Mouse (Mus musculus) ES-E14 (cell line): ENCODE data around the gene Tmem117. TPM values are rescaled to one million over a fixed set of nuclear protein-coding genes. Genes with fewer than 3 reads are reported as not detected.

Experiments
- DNase-seq: peaks from one replicate; pipeline ENCODE4 v3.0.0-alpha.2; 2013; ENCODE audit warnings: low read depth, low spot score
- H3K27ac ChIP-seq: 2 replicates; pipeline ENCODE4 v1.5.1; 2012; ENCODE audit warnings: low read depth, mild to moderate bottlenecking, low read length, moderate library complexity, mixed read lengths; ENCODE audit not compliant: poor library complexity, insufficient read depth, severe bottlenecking
- H3K36me3 ChIP-seq: 2 replicates; pipeline ENCODE4 v1.6.1; 2012; ENCODE audit warnings: mild to moderate bottlenecking, low read length, moderate library complexity, mixed read lengths; ENCODE audit not compliant: control insufficient read depth, poor library complexity, insufficient read depth, severe bottlenecking
- H3K4me1 ChIP-seq, 2 experiments: fragments of 150-350 bp in 1 of 2; sonication (generic) in 1 of 2; 2 replicates each; pipeline ENCODE4 v1.6.1; 2012; ENCODE audit warnings: low read length in 2 of 2, mild to moderate bottlenecking in 1 of 2, mixed read lengths in 1 of 2; ENCODE audit not compliant: control insufficient read depth in 2 of 2, insufficient read depth in 2 of 2, poor library complexity in 1 of 2
- H3K4me3 ChIP-seq, 2 experiments: fragments of 150-350 bp in 1 of 2; sonication (generic) in 1 of 2; 2 replicates each; pipeline ENCODE4 v1.5.1; 2012; ENCODE audit warnings: low read length in 2 of 2, low read depth in 1 of 2, mild to moderate bottlenecking in 1 of 2, mixed read lengths in 1 of 2; ENCODE audit not compliant: insufficient read depth in 1 of 2, poor library complexity in 1 of 2, severe bottlenecking in 1 of 2
- H3K9ac ChIP-seq: 2 replicates; pipeline ENCODE4 v1.6.1; 2012; ENCODE audit warnings: low read depth, mild to moderate bottlenecking, low read length, mixed read lengths; ENCODE audit not compliant: poor library complexity, insufficient read depth, severe bottlenecking
- H3K9me3 ChIP-seq: fragments of 150-350 bp; sonication (generic); 2 replicates; pipeline ENCODE4 v1.6.1; 2012; ENCODE audit warnings: low read depth, mild to moderate bottlenecking, low read length; ENCODE audit not compliant: control insufficient read depth, insufficient read depth
- CHD2 ChIP-seq: IDR thresholded peaks from 2 replicates; pipeline ENCODE4 v1.6.1; 2014; ENCODE audit warnings: mild to moderate bottlenecking, low read depth, low read length, inconsistent platforms
- HCFC1 ChIP-seq: IDR thresholded peaks from 2 replicates; pipeline ENCODE4 v1.6.1; 2012; ENCODE audit warnings: low read length, inconsistent platforms, borderline replicate concordance; ENCODE audit not compliant: insufficient read depth
- MAFK ChIP-seq: IDR thresholded peaks from 2 replicates; pipeline ENCODE4 v1.6.1; 2014; ENCODE audit warnings: mild to moderate bottlenecking, low read depth, low read length, inconsistent platforms; ENCODE audit not compliant: insufficient read depth
- ZC3H11A ChIP-seq: IDR thresholded peaks from 2 replicates; pipeline ENCODE4 v1.6.1; 2012; ENCODE audit warnings: low read depth, mild to moderate bottlenecking, inconsistent platforms, low read length, borderline replicate concordance
- ZNF384 ChIP-seq: IDR thresholded peaks from 2 replicates; pipeline ENCODE4 v1.6.1; 2012; ENCODE audit warnings: low read depth, low read length, inconsistent platforms
- in situ Hi-C, 2 experiments: fragments of 600-800 bp; cut with MboI; formaldehyde crosslinking; loops; one replicate each; pipeline ENCODE4 v1.15.1; 2025; ENCODE audit warnings: low sequenced_read_pairs in 2 of 2, inconsistent platforms in 1 of 2; ENCODE audit not compliant: unreplicated experiment in 2 of 2
- total RNA-seq: library from RNA; depleted of rRNA; stranded (reverse); fragments of 300-350 nt; gene quantifications from 2 replicates; pipeline ENCODE4 v1.2.3, GENCODE M21; 2012

Tmem117 gene
- total RNA-seq, 1 experiment, result 0.71 TPM

- no peak for DNase-seq
- H3K4me3 ChIP-seq, result no peak overlapping the region
- TF ChIP-seq CHD2, result no peak
- no peak for TF ChIP-seq HCFC1
- no peak for TF ChIP-seq ZC3H11A
- TF ChIP-seq MAFK, result no peak
- no peak for TF ChIP-seq ZNF384
- H3K9ac ChIP-seq, result no peak overlapping the region
- no peaks in the 10 kb centered on the region for H3K9me3 ChIP-seq
- H3K27ac ChIP-seq, result no peak overlapping the region
- in situ Hi-C loops, result no loop called here
- H3K4me1 ChIP-seq, result no peaks in the 10 kb centered on the region
- H3K36me3 ChIP-seq, result no peaks in the 10 kb centered on the region
These were observed 420.2 kb downstream of the Tmem117 start for GRCm38 (mm10) chr15:95049171-95049729.

GRCm38 (mm10) chr15:95055081-95055650 is 426.1 kb downstream of the Tmem117 start:
- no peaks in the 10 kb centered on the region for H3K36me3 ChIP-seq
- DNase-seq, result no peak
- no peak overlapping the region for H3K27ac ChIP-seq
- no peak overlapping the region for H3K4me3 ChIP-seq
- H3K9me3 ChIP-seq, result no peaks in the 10 kb centered on the region
- no peak overlapping the region for H3K9ac ChIP-seq
- in situ Hi-C loops, result no loop called here
- TF ChIP-seq CHD2 (no peak), ZC3H11A (no peak), MAFK (no peak), ZNF384 (no peak), HCFC1 (no peak)
- no peaks in the 10 kb centered on the region for H3K4me1 ChIP-seq

- TF ChIP-seq HCFC1 (no peak), MAFK (no peak), ZC3H11A (no peak), CHD2 (no peak), ZNF384 (no peak)
- H3K36me3 ChIP-seq, result no peaks in the 10 kb centered on the region
- no peak overlapping the region for H3K9ac ChIP-seq
- no peak overlapping the region for H3K4me3 ChIP-seq
- no peak for DNase-seq
- no peaks in the 10 kb centered on the region for H3K9me3 ChIP-seq
- no peak overlapping the region for H3K27ac ChIP-seq
- in situ Hi-C loops, result no loop called here
- H3K4me1 ChIP-seq, result peaks cover 0 to 3% of the 10 kb centered on the region in 2 experiments; a peak in 1 of 4 replicates
These were observed 439.0 kb downstream of the Tmem117 start for GRCm38 (mm10) chr15:95068023-95068422.

- H3K4me1 ChIP-seq, result peaks cover 0 to 3% of the 10 kb centered on the region in 2 experiments; a peak in 1 of 4 replicates
- H3K36me3 ChIP-seq, result no peaks in the 10 kb centered on the region
- no peak overlapping the region for H3K4me3 ChIP-seq
- no peak for DNase-seq
- no peaks in the 10 kb centered on the region for H3K9me3 ChIP-seq
- no peak overlapping the region for H3K9ac ChIP-seq
- TF ChIP-seq ZC3H11A, result no peak
- no peak for TF ChIP-seq HCFC1
- TF ChIP-seq CHD2, result no peak
- no peak for TF ChIP-seq ZNF384
- no peak for TF ChIP-seq MAFK
- in situ Hi-C loops, result no loop called here
- no peak overlapping the region for H3K27ac ChIP-seq
These were observed 439.8 kb downstream of the Tmem117 start for GRCm38 (mm10) chr15:95068799-95069198.

- no peak overlapping the region for H3K4me3 ChIP-seq
- in situ Hi-C loops, result no loop called here
- H3K4me1 ChIP-seq, result no peaks in the 10 kb centered on the region
- no peak overlapping the region for H3K9ac ChIP-seq
- H3K27ac ChIP-seq, result no peak overlapping the region
- H3K36me3 ChIP-seq, result no peaks in the 10 kb centered on the region
- TF ChIP-seq ZC3H11A (no peak), MAFK (no peak), HCFC1 (no peak), ZNF384 (no peak), CHD2 (no peak)
- DNase-seq, result no peak
- H3K9me3 ChIP-seq, result no peaks in the 10 kb centered on the region
These were observed 441.8 kb downstream of the Tmem117 start for GRCm38 (mm10) chr15:95070881-95071280.
